ENCODE assay signal across 10 mouse cellular contexts in the genomic region with DNA sequence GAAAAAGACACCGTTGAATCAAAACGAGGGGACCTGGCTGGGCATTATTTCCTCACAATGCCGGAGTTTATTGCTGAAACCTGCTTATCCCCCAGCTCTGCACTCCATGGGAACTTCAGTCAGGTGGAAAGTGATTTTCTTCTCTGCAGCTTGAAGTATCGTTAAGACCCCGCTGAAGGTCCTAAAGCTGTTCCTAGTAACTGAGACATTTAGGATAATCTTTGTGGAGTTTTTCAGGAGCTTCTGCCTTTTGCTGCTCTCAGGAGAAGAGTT.
DNase-seq lines count a peak whose midpoint lies in the region; ATAC-seq and TF ChIP-seq lines count a peak whose summit lies in the region.
"Had no signal": no experiment of that assay in that cellular context is flagged by ENCODE, and none has a peak within 500 bp of the region (broad histone marks: within the 10 kb centered on the region; RNA-seq: fewer than 3 reads in every experiment).

No protein-coding gene starts in this region.

- 0 out of 2 replicates have a peak, but pooled peaks cover 7% of the 10 kb centered on the region for H3K4me1 ChIP-seq in forebrain, postnatal 0 days (ENCODE audit: insufficient read depth)
- H3K4me1 ChIP-seq in midbrain, embryonic 13.5 days (replicated peaks): peaks cover 30% of the 10 kb centered on the region
- H3K4me1 ChIP-seq in intestine, embryonic 15.5 days (replicated peaks): no peaks in the 10 kb centered on the region
- H3K4me1 ChIP-seq: liver, embryonic 13.5 days had no signal

- no peak for TF ChIP-seq POLR2A in brain, embryonic 14.5 days (IDR thresholded peaks at IDR 0.05; ENCODE audit: borderline replicate concordance, extremely low read depth, insufficient read depth, insufficient read length, poor library complexity, severe bottlenecking)

- WGBS in forebrain, postnatal 0 days: 3% methylated on average over 5 of the region's 5 CpGs
- 0% methylated on average over 5 of the region's 5 CpGs for WGBS in midbrain, embryonic 13.5 days
- 7% methylated on average over 5 of the region's 5 CpGs for WGBS in intestine, embryonic 15.5 days

- DNase-seq in embryo, embryonic 10 days (ENCODE audit: low spot score): peak; percentile 71
- DNase-seq in embryo, embryonic 9.5 days (ENCODE audit: extremely low spot score): no peak
- DNase-seq in brain, embryonic 14.5 days (ENCODE audit: low read depth): peak; percentile 92
- DNase-seq in forebrain, postnatal 0 days: peak; percentile 26
- no peak for DNase-seq in frontal cortex, postnatal 10 days (ENCODE audit: low spot score in 2 of 2)
- no peak for DNase-seq in layer of hippocampus, postnatal 36 days
- DNase-seq: cerebellum, adult 8-10 months; liver, embryonic 13.5 days had no signal

- no peak overlapping the region for H3K27ac ChIP-seq in forebrain, postnatal 0 days (ENCODE audit: low read depth, low read length)
- no peak overlapping the region for H3K27ac ChIP-seq in midbrain, embryonic 13.5 days
- H3K27ac ChIP-seq in intestine, embryonic 15.5 days: no peak overlapping the region
- H3K27ac ChIP-seq: liver, embryonic 13.5 days had no signal

- no peaks in the 10 kb centered on the region for H3K9me3 ChIP-seq in forebrain, postnatal 0 days (ENCODE audit: low read length)
- H3K9me3 ChIP-seq in midbrain, embryonic 13.5 days: no peaks in the 10 kb centered on the region
- H3K9me3 ChIP-seq in intestine, embryonic 15.5 days: no peaks in the 10 kb centered on the region
- H3K9me3 ChIP-seq: liver, embryonic 13.5 days had no signal

- no peak overlapping the region for H3K4me3 ChIP-seq in forebrain, postnatal 0 days (ENCODE audit: low read depth, low read length)
- H3K4me3 ChIP-seq in midbrain, embryonic 13.5 days (replicated peaks): no peak overlapping the region
- no peak overlapping the region for H3K4me3 ChIP-seq in intestine, embryonic 15.5 days (replicated peaks)
- H3K4me3 ChIP-seq: liver, embryonic 13.5 days had no signal

- H3K4me2 ChIP-seq in forebrain, postnatal 0 days (ENCODE audit: low read depth): no peak overlapping the region
- H3K4me2 ChIP-seq in midbrain, embryonic 13.5 days (replicated peaks): peak overlapping the region; percentile 30
- H3K4me2 ChIP-seq in intestine, embryonic 15.5 days (replicated peaks): no peak overlapping the region
- H3K4me2 ChIP-seq: liver, embryonic 13.5 days had no signal

- H3K9ac ChIP-seq in forebrain, postnatal 0 days: no peak overlapping the region
- H3K9ac ChIP-seq in midbrain, embryonic 13.5 days (replicated peaks): no peak overlapping the region
- H3K9ac ChIP-seq in intestine, embryonic 15.5 days: no peak overlapping the region
- H3K9ac ChIP-seq: liver, embryonic 13.5 days had no signal

- H3K36me3 ChIP-seq in forebrain, postnatal 0 days (ENCODE audit: insufficient read depth): no peaks in the 10 kb centered on the region
- no peaks in the 10 kb centered on the region for H3K36me3 ChIP-seq in midbrain, embryonic 13.5 days
- no peaks in the 10 kb centered on the region for H3K36me3 ChIP-seq in intestine, embryonic 15.5 days
- H3K36me3 ChIP-seq: liver, embryonic 13.5 days had no signal

- no peak for TF ChIP-seq CTCF in brain, embryonic 14.5 days (IDR thresholded peaks at IDR 0.05; ENCODE audit: borderline replicate concordance, extremely low read depth, insufficient read depth, insufficient read length)
- no peak for TF ChIP-seq CTCF in forebrain, postnatal 0 days (IDR thresholded peaks at IDR 0.05; ENCODE audit: low read depth)

- H3K27me3 ChIP-seq in forebrain, postnatal 0 days (ENCODE audit: insufficient read depth, low read length): peaks cover 29% of the 10 kb centered on the region
- peaks cover 84% of the 10 kb centered on the region for H3K27me3 ChIP-seq in midbrain, embryonic 13.5 days
- no peaks in the 10 kb centered on the region for H3K27me3 ChIP-seq in intestine, embryonic 15.5 days (replicated peaks)

- ATAC-seq in forebrain, postnatal 0 days: no peak
- peak; percentile 44; the same call in 1 of the 2 replicates for ATAC-seq in midbrain, embryonic 13.5 days
- no peak for ATAC-seq in intestine, embryonic 15.5 days

Comparison
In these comparisons a context has a peak if more than half of its experiments do, and no peak if none do; other contexts are left out.
1. DNase-seq: peak in embryo, embryonic 10 days (single experiment), brain, embryonic 14.5 days (single experiment) and forebrain, postnatal 0 days (single experiment); none in embryo, embryonic 9.5 days (single experiment), frontal cortex, postnatal 10 days (0 of 2) and layer of hippocampus, postnatal 36 days (0 of 2).